Mouse (Mus musculus) hematopoietic stem cell, adult 5-6 weeks (primary cell): ENCODE data around the gene Gm17577. TPM values are rescaled to one million over a fixed set of nuclear protein-coding genes. Genes with fewer than 3 reads are reported as not detected.
"Not testable (repeated sequence)": the region's sequence is repeated elsewhere in the genome, so short reads cannot be mapped to it uniquely, and the experiment has no call there.

Source experiments
- ATAC-seq, 2 experiments: fragments of 125-278 bp in 1 of 2; replicated peaks in 1 of 2; 2 replicates each; pipeline ENCODE4 v1.8.0; 2016 to 2017; ENCODE audit warnings: inconsistent platforms in 2 of 2, mild to moderate bottlenecking in 2 of 2, moderate number of reproducible peaks in 2 of 2, low read depth in 1 of 2, moderate TSS enrichment in 1 of 2; ENCODE audit not compliant: low FRiP score in 2 of 2, poor library complexity in 2 of 2, severe bottlenecking in 2 of 2, insufficient read depth in 1 of 2, low TSS enrichment in 1 of 2
- total RNA-seq: library from RNA; stranded (forward); fragments of 172-1452, 232-1000 nt; gene quantifications from 2 replicates; pipeline ENCODE4 v1.2.3, GENCODE M21; 2017

Gm17577 gene
- total RNA-seq = not detected in 2 replicates

- ATAC-seq = not testable (repeated sequence)
These were observed at the start of gene Gm17577 for GRCm38 (mm10) chrX:123246807-123247206. TSS of gene Gm17577 (minus strand) at chrX:123246907.

- ATAC-seq = not testable (repeated sequence)
These were observed 24.3 kb downstream of the Gm17577 start, which contains the start of gene Srsx for GRCm38 (mm10) chrX:123222381-123222780. TSS of gene Srsx (minus strand) at chrX:123222481.

Other genes with a start within 250 kb of the Gm17577 start
- not detected in 2 replicates for gene Gm17521, start 217.2 kb downstream of the Gm17577 start, total RNA-seq
- 9.8 and 12.0 TPM in 2 replicates for gene Cldn34c1, start 143.4 kb downstream of the Gm17577 start, total RNA-seq
- not detected in 2 replicates for gene Srsx, start 24.4 kb downstream of the Gm17577 start, total RNA-seq